Mouse (Mus musculus) midbrain, embryonic 14.5 days (tissue): ENCODE data around the gene Zbed5. TPM values are rescaled to one million over a fixed set of nuclear protein-coding genes. Genes with fewer than 3 reads are reported as not detected.

Source experiments
- polyA plus RNA-seq: library from polyadenylated mRNA; unstranded; fragments of >200 nt; fragmentation: Nextera tagmentation; extraction: Ambion mirVana; gene quantifications from 2 replicates; pipeline ENCODE4 v1.2.1, GENCODE M21; 2014

The Zbed5 gene
- polyA plus RNA-seq, 1 experiment from 2014 or later, result 20.0 TPM

Other genes with a start within 250 kb of the Zbed5 start
- gene Zfp11, start 225.6 kb upstream of the Zbed5 start, polyA plus RNA-seq, result 8.4 and 10.3 TPM in 2 replicates
- not detected in 2 replicates for gene Sept14, start 187.2 kb upstream of the Zbed5 start, polyA plus RNA-seq
- gene Mrps17, start 180.2 kb upstream of the Zbed5 start, polyA plus RNA-seq, result 182 and 200 TPM in 2 replicates
- gene Nipsnap2, start 170.7 kb upstream of the Zbed5 start, polyA plus RNA-seq, result 80.4 and 88.3 TPM in 2 replicates
- gene Psph, start 108.3 kb upstream of the Zbed5 start, polyA plus RNA-seq, result 34.0 and 36.2 TPM in 2 replicates
- 21.7 and 30.6 TPM in 2 replicates for gene Sumf2, start 48.7 kb upstream of the Zbed5 start, polyA plus RNA-seq
- gene Chchd2, start 8.3 kb upstream of the Zbed5 start, polyA plus RNA-seq, result 748 and 816 TPM in 2 replicates
- gene Phkg1, start 2.8 kb downstream of the Zbed5 start, polyA plus RNA-seq, result 0.22 and 0.94 TPM in 2 replicates
- 5.4 and 6.0 TPM in 2 replicates for gene Nupr1l, start 12.8 kb downstream of the Zbed5 start, polyA plus RNA-seq
- gene Vkorc1l1, start 46.2 kb downstream of the Zbed5 start, polyA plus RNA-seq, result 26.5 and 31.3 TPM in 2 replicates
- gene Gusb, start 107.3 kb downstream of the Zbed5 start, polyA plus RNA-seq, result 23.3 and 25.8 TPM in 2 replicates
- gene Asl, start 133.5 kb downstream of the Zbed5 start, polyA plus RNA-seq, result 32.6 and 50.3 TPM in 2 replicates
- gene Crcp, start 133.6 kb downstream of the Zbed5 start, polyA plus RNA-seq, result 54.8 and 72.9 TPM in 2 replicates
- 41.5 and 55.8 TPM in 2 replicates for gene Tpst1, start 177.6 kb downstream of the Zbed5 start, polyA plus RNA-seq
- 14.8 and 15.5 TPM in 2 replicates for gene Kctd7, start 249.1 kb downstream of the Zbed5 start, polyA plus RNA-seq